Mouse (Mus musculus) liver, adult 2 months (tissue): ENCODE data around the gene Endov. TPM values are rescaled to one million over a fixed set of nuclear protein-coding genes. Genes with fewer than 3 reads are reported as not detected.

Experiments used
- DNase-seq: peaks from one replicate; pipeline ENCODE4 v3.0.0-alpha.2; 2011; ENCODE audit warnings: low read depth, low spot score; ENCODE audit errors: extremely low read depth
- H3K27ac ChIP-seq: fragments of 200-500 bp; replicated peaks from 2 replicates; pipeline ENCODE4 v1.5.1; 2012; ENCODE audit warnings: low read depth, mild to moderate bottlenecking, control low read depth, inconsistent platforms, low read length; ENCODE audit not compliant: insufficient read depth
- H3K27me3 ChIP-seq: fragments of 200-500 bp; 2 replicates; pipeline ENCODE4 v1.6.1; 2012; ENCODE audit warnings: mild to moderate bottlenecking, moderate library complexity, low read length, inconsistent platforms; ENCODE audit not compliant: control insufficient read depth, insufficient read depth
- H3K36me3 ChIP-seq: fragments of 200-500 bp; 2 replicates; pipeline ENCODE4 v1.6.1; 2012; ENCODE audit warnings: low read length, inconsistent platforms; ENCODE audit not compliant: control insufficient read depth, insufficient read depth
- H3K4me1 ChIP-seq: fragments of 200-500 bp; 2 replicates; pipeline ENCODE4 v1.6.1; 2011; ENCODE audit warnings: low read length; ENCODE audit not compliant: control insufficient read depth, insufficient read depth
- H3K4me3 ChIP-seq: fragments of 200-500 bp; 2 replicates; pipeline ENCODE4 v1.5.1; 2011; ENCODE audit warnings: low read depth, mild to moderate bottlenecking, control low read depth, low read length, moderate library complexity; ENCODE audit not compliant: insufficient read depth
- H3K79me2 ChIP-seq: fragments of 200-500 bp; 2 replicates; pipeline ENCODE4 v1.6.1; 2012; ENCODE audit warnings: inconsistent platforms, mild to moderate bottlenecking, low read length, moderate library complexity; ENCODE audit not compliant: control insufficient read depth, insufficient read depth
- H3K9ac ChIP-seq: fragments of 200-500 bp; 2 replicates; pipeline ENCODE4 v1.6.1; 2012; ENCODE audit warnings: low read depth, mild to moderate bottlenecking, control low read depth, inconsistent platforms, low read length
- CTCF ChIP-seq: fragments of 200-500 bp; IDR thresholded peaks from 2 replicates; pipeline ENCODE4 v1.5.1; 2011; ENCODE audit warnings: low read depth, low read length, control low read depth
- POLR2A ChIP-seq: fragments of 200-500 bp; IDR thresholded peaks from 2 replicates; pipeline ENCODE4 v1.6.1; 2011; ENCODE audit warnings: low read length, control low read depth; ENCODE audit not compliant: insufficient read depth; ENCODE audit errors: extremely low read depth
- WGBS: fragments of 180-500 bp; shearing (Covaris S2); methylation state at CpG from one replicate; pipeline ENCODE4 v1.1.7; 2018; 5-methylcytosine and 5-hydroxymethylcytosine counted together
- polyA plus RNA-seq: library from polyadenylated mRNA; depleted of rRNA; stranded (reverse); fragments of >200 nt; gene quantifications from 2 replicates; pipeline ENCODE4 v1.2.3, GENCODE M21; 2012; rRNA removed
- total RNA-seq: library from RNA; depleted of rRNA; stranded (reverse); fragments of >200 nt; gene quantifications from 2 replicates; pipeline ENCODE4 v1.2.3, GENCODE M21; 2014; rRNA removed

Gene Endov
- total and polyA plus RNA-seq, 2 experiments, result 2.3 to 9.8 TPM

- no peak for DNase-seq
- H3K27ac ChIP-seq, result no peak overlapping the region
- H3K4me3 ChIP-seq, result no peak overlapping the region
- H3K4me1 ChIP-seq, result peaks cover 11% of the 10 kb centered on the region
- no peaks in the 10 kb centered on the region for H3K79me2 ChIP-seq
- no peaks in the 10 kb centered on the region for H3K27me3 ChIP-seq
- no peaks in the 10 kb centered on the region for H3K36me3 ChIP-seq
- TF ChIP-seq POLR2A (no peak), CTCF (no peak)
- no peak overlapping the region for H3K9ac ChIP-seq
- WGBS, result 88% methylated on average over 7 of the region's 7 CpGs
Measured at GRCm38 (mm10) chr11:119555170-119555569, 64.0 kb downstream of the Endov start.

GRCm38 (mm10) chr11:119557940-119558869 lies 67.1 kb downstream of the Endov start:
- H3K36me3 ChIP-seq, result no peaks in the 10 kb centered on the region
- no peaks in the 10 kb centered on the region for H3K79me2 ChIP-seq
- H3K27ac ChIP-seq, result no peak overlapping the region
- peak; percentile 76 for DNase-seq
- no peak for TF ChIP-seq POLR2A
- TF ChIP-seq CTCF, result no peak
- H3K4me1 ChIP-seq, result peaks cover 11% of the 10 kb centered on the region
- H3K4me3 ChIP-seq, result no peak overlapping the region
- no peaks in the 10 kb centered on the region for H3K27me3 ChIP-seq
- no peak overlapping the region for H3K9ac ChIP-seq
- 22% methylated on average over 17 of the region's 17 CpGs for WGBS

- WGBS, result 63% methylated on average over 9 of the region's 9 CpGs
- peaks cover 11% of the 10 kb centered on the region for H3K4me1 ChIP-seq
- no peak for DNase-seq
Measured at GRCm38 (mm10) chr11:119558870-119559610, 67.9 kb downstream of the Endov start.

More at GRCm38 (mm10) chr11:119558870-119559610, 67.9 kb downstream of the Endov start:
- Histone ChIP-seq H3K4me3 (no peak overlapping the region), H3K9ac (no peak overlapping the region), H3K27ac (no peak overlapping the region), H3K36me3 (no peaks in the 10 kb centered on the region), H3K79me2 (no peaks in the 10 kb centered on the region), H3K27me3 (no peaks in the 10 kb centered on the region)
- TF ChIP-seq POLR2A (no peak), CTCF (no peak)

Other genes starting within 250 kb of the Endov start
- gene Gaa, start 223.5 kb upstream of the Endov start, total RNA-seq, result 22.4 and 49.3 TPM in 2 replicates
- gene Gaa, start 223.5 kb upstream of the Endov start, polyA plus RNA-seq, result 108 and 119 TPM in 2 replicates
- 57.3 and 64.2 TPM in 2 replicates for gene Eif4a3, start 191.3 kb upstream of the Endov start, total RNA-seq
- gene Eif4a3, start 191.3 kb upstream of the Endov start, polyA plus RNA-seq, result 49.8 and 61.5 TPM in 2 replicates
- 0.09 and 0.20 TPM in 2 replicates for gene Card14, start 183.6 kb upstream of the Endov start, total RNA-seq
- 0.10 and 0.22 TPM in 2 replicates for gene Card14, start 183.6 kb upstream of the Endov start, polyA plus RNA-seq
- gene Sgsh, start 135.8 kb upstream of the Endov start, total RNA-seq, result 2.1 and 2.6 TPM in 2 replicates
- gene Sgsh, start 135.8 kb upstream of the Endov start, polyA plus RNA-seq, result 8.7 and 11.9 TPM in 2 replicates
- gene Slc26a11, start 135.8 kb upstream of the Endov start, total RNA-seq, result 2.5 and 3.9 TPM in 2 replicates
- 5.3 and 7.5 TPM in 2 replicates for gene Slc26a11, start 135.8 kb upstream of the Endov start, polyA plus RNA-seq
- 43.4 and 43.5 TPM in 2 replicates for gene Rnf213, start 98.2 kb upstream of the Endov start, total RNA-seq
- 11.1 and 16.9 TPM in 2 replicates for gene Rnf213, start 98.2 kb upstream of the Endov start, polyA plus RNA-seq
- gene Nptx1, start 56.4 kb downstream of the Endov start, total RNA-seq, result 0.07 and 0.09 TPM in 2 replicates
- 0.09 and 0.15 TPM in 2 replicates for gene Nptx1, start 56.4 kb downstream of the Endov start, polyA plus RNA-seq
- 11.2 and 17.7 TPM in 2 replicates for gene Rptor, start 111.6 kb downstream of the Endov start, total RNA-seq
- gene Rptor, start 111.6 kb downstream of the Endov start, polyA plus RNA-seq, result 18.4 and 18.6 TPM in 2 replicates